Mouse (Mus musculus): ENCODE results near the gene Nudt15. TPM values are rescaled to one million over a fixed set of nuclear protein-coding genes. Genes with fewer than 3 reads are reported as not detected.
A peak's percentile ranks its signal among the peaks of the same experiment; 100 is the strongest.

Gene Nudt15
- polyA plus RNA-seq, 1 experiment: 3.6 TPM

DNA sequence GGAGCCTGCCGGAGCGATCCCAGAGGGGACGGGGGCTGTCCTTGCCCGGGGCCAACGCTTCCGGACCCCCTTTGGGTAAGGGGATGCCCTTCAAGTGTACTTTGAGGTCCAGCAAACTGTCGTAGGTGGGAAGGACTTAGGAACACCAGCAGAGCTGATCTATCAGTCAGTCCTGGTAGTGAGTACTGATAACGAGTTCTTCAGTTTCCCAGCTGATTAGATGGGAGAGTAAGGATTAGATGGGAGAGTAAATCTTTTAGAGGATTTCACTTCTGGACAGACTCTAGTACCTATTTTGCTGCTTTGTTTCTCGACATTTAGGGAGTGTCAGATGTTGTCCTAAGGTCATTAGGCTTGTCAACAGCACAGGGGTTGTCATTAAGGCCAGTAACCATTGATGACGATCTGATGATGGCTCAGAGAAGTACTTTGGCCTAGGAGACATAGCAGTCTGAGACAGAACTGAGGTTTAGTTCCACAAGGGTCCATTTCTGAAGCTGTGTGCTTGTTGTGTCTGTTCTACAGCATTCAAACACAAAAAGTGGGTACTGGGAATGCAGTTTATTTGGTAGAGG, 5.2 kb upstream of the Nudt15 start:
- H3K27me3 ChIP-seq (ENCODE audit: control insufficient read depth, insufficient read depth, low read length): no peaks in the 10 kb centered on the region
- no peaks in the 10 kb centered on the region; the same call in 1 of the 2 replicates for H3K4me1 ChIP-seq (replicated peaks; ENCODE audit: control insufficient read depth, insufficient read depth, low read length)
- no peak for TF ChIP-seq CTCF (IDR thresholded peaks at IDR 0.05; ENCODE audit: borderline replicate concordance, control insufficient read depth, extremely low read depth, insufficient read depth, low read length, poor library complexity)
- no peak for TF ChIP-seq POLR2A (IDR thresholded peaks at IDR 0.05; ENCODE audit: control insufficient read depth, extremely low read depth, insufficient read depth, low read length, poor library complexity)
- 3% methylated on average over 10 of the region's 10 CpGs for WGBS
- no peaks in the 10 kb centered on the region for H3K36me3 ChIP-seq (ENCODE audit: control insufficient read depth, insufficient read depth, low read length)
- DNase-seq: no peak
- H3K4me3 ChIP-seq (ENCODE audit: control insufficient read depth, insufficient read depth, low read length): peak overlapping the region; percentile 97
- H3K27ac ChIP-seq (ENCODE audit: control insufficient read depth, insufficient read depth, low read length): no peak overlapping the region

- WGBS: 5% methylated on average over 61 of the region's 61 CpGs
- peak; percentile 97 for DNase-seq
- Histone ChIP-seq H3K36me3 (ENCODE audit: control insufficient read depth, insufficient read depth, low read length) (no peaks in the 10 kb centered on the region), H3K4me3 (ENCODE audit: control insufficient read depth, insufficient read depth, low read length) (peak overlapping the region; percentile 97), H3K27me3 (ENCODE audit: control insufficient read depth, insufficient read depth, low read length) (no peaks in the 10 kb centered on the region), H3K4me1 (replicated peaks; ENCODE audit: control insufficient read depth, insufficient read depth, low read length) (no peaks in the 10 kb centered on the region; the same call in 1 of the 2 replicates), H3K27ac (ENCODE audit: control insufficient read depth, insufficient read depth, low read length) (no peak overlapping the region)
- TF ChIP-seq POLR2A (IDR thresholded peaks at IDR 0.05; ENCODE audit: control insufficient read depth, extremely low read depth, insufficient read depth, low read length, poor library complexity) (0 out of 2 replicates have a peak, but pooled peaks have one; percentile 57), CTCF (IDR thresholded peaks at IDR 0.05; ENCODE audit: borderline replicate concordance, control insufficient read depth, extremely low read depth, insufficient read depth, low read length, poor library complexity) (peak; percentile 55; the same call in 1 of the 2 replicates)
Observed at GRCm38 (mm10) chr14:73552341-73553121, 4.5 kb upstream of the Nudt15 start.

GRCm38 (mm10) chr14:73551164-73551563, 3.1 kb upstream of the Nudt15 start:
- 88% methylated on average over 6 of the region's 6 CpGs for WGBS
- no peaks in the 10 kb centered on the region for H3K27me3 ChIP-seq (ENCODE audit: control insufficient read depth, insufficient read depth, low read length)
- H3K36me3 ChIP-seq (ENCODE audit: control insufficient read depth, insufficient read depth, low read length): no peaks in the 10 kb centered on the region
- H3K4me3 ChIP-seq (ENCODE audit: control insufficient read depth, insufficient read depth, low read length): no peak overlapping the region
- DNase-seq: no peak
- H3K4me1 ChIP-seq (replicated peaks; ENCODE audit: control insufficient read depth, insufficient read depth, low read length): no peaks in the 10 kb centered on the region; the same call in 1 of the 2 replicates
- no peak overlapping the region for H3K27ac ChIP-seq (ENCODE audit: control insufficient read depth, insufficient read depth, low read length)
- TF ChIP-seq POLR2A (IDR thresholded peaks at IDR 0.05; ENCODE audit: control insufficient read depth, extremely low read depth, insufficient read depth, low read length, poor library complexity) (no peak), CTCF (IDR thresholded peaks at IDR 0.05; ENCODE audit: borderline replicate concordance, control insufficient read depth, extremely low read depth, insufficient read depth, low read length, poor library complexity) (no peak)

DNA sequence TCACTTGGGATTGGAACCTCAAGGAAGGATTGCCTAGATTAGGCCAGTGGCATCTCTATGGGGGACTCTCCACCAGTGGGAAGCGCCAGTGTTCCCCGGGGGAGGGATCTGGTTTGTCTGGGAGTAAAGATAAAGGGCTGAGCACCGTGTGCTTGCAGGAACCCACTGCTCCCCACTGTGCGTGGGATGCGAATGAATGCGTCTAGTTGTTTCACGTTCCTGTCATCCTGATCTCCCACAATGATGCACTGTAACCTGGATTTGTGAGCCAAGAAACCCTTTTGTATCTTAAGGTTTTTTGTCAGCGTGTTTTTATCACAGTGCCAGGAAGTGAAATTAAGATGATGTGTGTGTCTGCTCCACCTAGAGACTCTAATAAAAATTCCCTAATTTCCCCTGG, 2.7 kb upstream of the Nudt15 start:
- H3K4me3 ChIP-seq (ENCODE audit: control insufficient read depth, insufficient read depth, low read length): no peak overlapping the region
- H3K27ac ChIP-seq (ENCODE audit: control insufficient read depth, insufficient read depth, low read length): no peak overlapping the region
- no peak for DNase-seq
- WGBS: 90% methylated on average over 8 of the region's 8 CpGs
- TF ChIP-seq POLR2A (IDR thresholded peaks at IDR 0.05; ENCODE audit: control insufficient read depth, extremely low read depth, insufficient read depth, low read length, poor library complexity) (no peak), CTCF (IDR thresholded peaks at IDR 0.05; ENCODE audit: borderline replicate concordance, control insufficient read depth, extremely low read depth, insufficient read depth, low read length, poor library complexity) (no peak)
- no peaks in the 10 kb centered on the region for H3K27me3 ChIP-seq (ENCODE audit: control insufficient read depth, insufficient read depth, low read length)
- no peaks in the 10 kb centered on the region for H3K36me3 ChIP-seq (ENCODE audit: control insufficient read depth, insufficient read depth, low read length)
- no peaks in the 10 kb centered on the region; the same call in 1 of the 2 replicates for H3K4me1 ChIP-seq (replicated peaks; ENCODE audit: control insufficient read depth, insufficient read depth, low read length)

- Histone ChIP-seq H3K27me3 (ENCODE audit: control insufficient read depth, insufficient read depth, low read length) (no peaks in the 10 kb centered on the region), H3K4me3 (ENCODE audit: control insufficient read depth, insufficient read depth, low read length) (no peak overlapping the region), H3K4me1 (replicated peaks; ENCODE audit: control insufficient read depth, insufficient read depth, low read length) (no peaks in the 10 kb centered on the region; the same call in 1 of the 2 replicates), H3K36me3 (ENCODE audit: control insufficient read depth, insufficient read depth, low read length) (no peaks in the 10 kb centered on the region), H3K27ac (ENCODE audit: control insufficient read depth, insufficient read depth, low read length) (no peak overlapping the region)
- no peak for DNase-seq
- 90% methylated on average over 3 of the region's 3 CpGs for WGBS
- TF ChIP-seq POLR2A (IDR thresholded peaks at IDR 0.05; ENCODE audit: control insufficient read depth, extremely low read depth, insufficient read depth, low read length, poor library complexity): no peak
- no peak for TF ChIP-seq CTCF (IDR thresholded peaks at IDR 0.05; ENCODE audit: borderline replicate concordance, control insufficient read depth, extremely low read depth, insufficient read depth, low read length, poor library complexity)
Observed at GRCm38 (mm10) chr14:73550291-73550690, 2.2 kb upstream of the Nudt15 start.

GRCm38 (mm10) chr14:73547034-73547433, 1.0 kb downstream of the Nudt15 start:
- no peak for DNase-seq
- H3K4me3 ChIP-seq (ENCODE audit: control insufficient read depth, insufficient read depth, low read length): no peak overlapping the region
- no peak overlapping the region for H3K27ac ChIP-seq (ENCODE audit: control insufficient read depth, insufficient read depth, low read length)
- WGBS: 77% methylated on average over 4 of the region's 4 CpGs
- H3K4me1 ChIP-seq (replicated peaks; ENCODE audit: control insufficient read depth, insufficient read depth, low read length): no peaks in the 10 kb centered on the region
- no peaks in the 10 kb centered on the region for H3K27me3 ChIP-seq (ENCODE audit: control insufficient read depth, insufficient read depth, low read length)
- H3K36me3 ChIP-seq (ENCODE audit: control insufficient read depth, insufficient read depth, low read length): no peaks in the 10 kb centered on the region
- TF ChIP-seq CTCF (IDR thresholded peaks at IDR 0.05; ENCODE audit: borderline replicate concordance, control insufficient read depth, extremely low read depth, insufficient read depth, low read length, poor library complexity) (no peak), POLR2A (IDR thresholded peaks at IDR 0.05; ENCODE audit: control insufficient read depth, extremely low read depth, insufficient read depth, low read length, poor library complexity) (no peak)
